ENCODE assay signal across 8 mouse cellular contexts in genomic region chr11:53736771-53737572, GRCm38 (mm10). TPM values are rescaled to one million over a fixed set of nuclear protein-coding genes. Genes with fewer than 3 reads are reported as not detected.
A peak's percentile ranks its signal among the peaks of the same experiment; 100 is the strongest.
DNase-seq lines count a peak whose midpoint lies in the region; ATAC-seq and TF ChIP-seq lines count a peak whose summit lies in the region.

No protein-coding gene starts in this region.

- H3K4me3 ChIP-seq in left cerebral cortex, adult 2 months = no peak overlapping the region

- DNase-seq in WW6 (ENCODE audit: low read depth, low spot score) = peak; percentile 93
- peak; percentile 76 to 83 for DNase-seq in cerebellum, postnatal 14 days
- peak; percentile 75 for DNase-seq in gastrocnemius, adult 18-20 months (ENCODE audit: low spot score)
- peak; percentile 94 for DNase-seq in induced T-regulatory cell, adult 2 months (ENCODE audit: low read depth)
- peak; percentile 48 to 76 for DNase-seq in left cerebral cortex, adult 2 months (ENCODE audit: extremely low spot score in 1 of 2, low spot score in 2 of 2)
- DNase-seq in right cerebral cortex, postnatal 10 days (ENCODE audit: low spot score in 2 of 2) = peak; percentile 71 to 77
- DNase-seq in urinary bladder, postnatal 25 days (ENCODE audit: low spot score) = peak; percentile 75

- ATAC-seq in megakaryocyte, adult 5-6 weeks (ENCODE audit: poor library complexity, severe bottlenecking) = peak; percentile 68

- peak overlapping the region; percentile 64 for H3K27ac ChIP-seq in left cerebral cortex, adult 2 months

- TF ChIP-seq CTCF in left cerebral cortex, adult 2 months (IDR thresholded peaks at IDR 0.05) = peak; percentile 68

- intact Hi-C loops in left cerebral cortex, adult 2 months (cut with DNase I) = loop anchor here (1.0 to 10.0 kb wide), 3 partner anchors 114 to 318 kb away; partner anchors contain the start of gene Gm9837

RNA-seq across cellular contexts. Expression of gene Il5, which starts 16.4 kb away (rescaled TPM):
- not detected for total RNA-seq in gastrocnemius, adult 18-20 months (2021)
- not detected for total RNA-seq in left cerebral cortex, adult 2 months (2021)
- total RNA-seq in megakaryocyte, adult 5-6 weeks (2015) = not detected in 2 replicates
- not detected in 2 replicates for total RNA-seq in megakaryocyte, adult 5-6 weeks (2017)

RNA-seq across cellular contexts. Expression of gene Rad50, which starts 29.9 kb away (rescaled TPM):
- 1 to 10 TPM; 4.3 to 5.4 TPM for total RNA-seq in gastrocnemius, adult 18-20 months (2021)
- 10 to 100 TPM; 10.9 to 12.0 TPM for total RNA-seq in left cerebral cortex, adult 2 months (2021)
- total RNA-seq in megakaryocyte, adult 5-6 weeks (2015) = 23.9 and 26.7 TPM in 2 replicates
- total RNA-seq in megakaryocyte, adult 5-6 weeks (2017) = 33.7 and 38.1 TPM in 2 replicates

RNA-seq across cellular contexts. Expression of gene Irf1, which starts 32.8 kb away (rescaled TPM):
- total RNA-seq in gastrocnemius, adult 18-20 months (2021) = 1 to 10 TPM; 4.7 to 9.9 TPM
- total RNA-seq in left cerebral cortex, adult 2 months (2021) = 1 to 10 TPM; 6.6 to 8.2 TPM
- total RNA-seq in megakaryocyte, adult 5-6 weeks (2015) = 37.2 and 38.5 TPM in 2 replicates
- total RNA-seq in megakaryocyte, adult 5-6 weeks (2017) = 78.4 and 93.1 TPM in 2 replicates

RNA-seq across cellular contexts. Expression of gene Gm17334, which starts 36.0 kb away (rescaled TPM):
- total RNA-seq in gastrocnemius, adult 18-20 months (2021) = not detected
- 1 to 10 TPM in 1 of 2 experiments, under 1 TPM in 1; 0.52 to 1.1 TPM for total RNA-seq in left cerebral cortex, adult 2 months (2021)
- total RNA-seq in megakaryocyte, adult 5-6 weeks (2015) = not detected in 2 replicates
- total RNA-seq in megakaryocyte, adult 5-6 weeks (2017) = not detected in 2 replicates
